Mouse (Mus musculus) thymus, adult 2 months (tissue): Measurements from ENCODE around the gene Glt6d1.

ENCODE experiments used
- CTCF ChIP-seq: fragments of 200-500 bp; IDR thresholded peaks from 2 replicates; pipeline ENCODE4 v1.5.1; 2012; ENCODE audit warnings: mild to moderate bottlenecking, control low read depth, low read length, moderate library complexity, borderline replicate concordance; ENCODE audit not compliant: control insufficient read depth, poor library complexity, insufficient read depth; ENCODE audit errors: extremely low read depth
- POLR2A ChIP-seq: fragments of 200-500 bp; IDR thresholded peaks from 2 replicates; pipeline ENCODE4 v1.6.1; 2012; ENCODE audit warnings: mild to moderate bottlenecking, low read length, control low read depth, moderate library complexity; ENCODE audit not compliant: control insufficient read depth, poor library complexity, insufficient read depth; ENCODE audit errors: extremely low read depth

DNA sequence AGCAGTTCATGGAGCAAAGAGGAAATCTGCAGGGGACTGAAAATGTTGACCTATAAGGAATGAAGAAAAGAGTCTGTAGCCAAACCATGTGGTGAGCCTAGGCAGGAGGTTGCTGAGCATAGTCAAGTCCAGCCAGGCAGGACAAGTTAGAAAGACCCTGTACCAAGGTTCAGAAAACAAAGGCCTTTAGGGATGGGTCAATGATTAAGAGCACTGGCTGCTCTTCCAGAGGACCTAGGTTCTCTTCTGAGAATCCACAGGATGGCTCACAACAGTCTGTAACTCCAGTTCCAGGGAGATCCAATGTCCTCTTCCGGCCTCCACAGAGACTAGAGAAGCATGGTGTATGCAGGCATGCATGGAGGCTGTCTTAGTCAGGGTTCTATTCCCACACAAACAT, 61.4 kb downstream of the Glt6d1 start:
- TF ChIP-seq POLR2A (no peak), CTCF (no peak)
